Mouse (Mus musculus) ovary, adult 2 months (tissue): ENCODE measurements around the gene Tes3-ps. TPM values are rescaled to one million over a fixed set of nuclear protein-coding genes. Genes with fewer than 3 reads are reported as not detected.

Source experiments
- polyA plus RNA-seq: library from polyadenylated mRNA; depleted of rRNA; stranded (reverse); fragments of >200 nt; gene quantifications from 2 replicates; pipeline ENCODE4 v1.2.3, GENCODE M21; 2012; rRNA removed

Tes3-ps gene
- not detected in 2 replicates for polyA plus RNA-seq

DNA sequence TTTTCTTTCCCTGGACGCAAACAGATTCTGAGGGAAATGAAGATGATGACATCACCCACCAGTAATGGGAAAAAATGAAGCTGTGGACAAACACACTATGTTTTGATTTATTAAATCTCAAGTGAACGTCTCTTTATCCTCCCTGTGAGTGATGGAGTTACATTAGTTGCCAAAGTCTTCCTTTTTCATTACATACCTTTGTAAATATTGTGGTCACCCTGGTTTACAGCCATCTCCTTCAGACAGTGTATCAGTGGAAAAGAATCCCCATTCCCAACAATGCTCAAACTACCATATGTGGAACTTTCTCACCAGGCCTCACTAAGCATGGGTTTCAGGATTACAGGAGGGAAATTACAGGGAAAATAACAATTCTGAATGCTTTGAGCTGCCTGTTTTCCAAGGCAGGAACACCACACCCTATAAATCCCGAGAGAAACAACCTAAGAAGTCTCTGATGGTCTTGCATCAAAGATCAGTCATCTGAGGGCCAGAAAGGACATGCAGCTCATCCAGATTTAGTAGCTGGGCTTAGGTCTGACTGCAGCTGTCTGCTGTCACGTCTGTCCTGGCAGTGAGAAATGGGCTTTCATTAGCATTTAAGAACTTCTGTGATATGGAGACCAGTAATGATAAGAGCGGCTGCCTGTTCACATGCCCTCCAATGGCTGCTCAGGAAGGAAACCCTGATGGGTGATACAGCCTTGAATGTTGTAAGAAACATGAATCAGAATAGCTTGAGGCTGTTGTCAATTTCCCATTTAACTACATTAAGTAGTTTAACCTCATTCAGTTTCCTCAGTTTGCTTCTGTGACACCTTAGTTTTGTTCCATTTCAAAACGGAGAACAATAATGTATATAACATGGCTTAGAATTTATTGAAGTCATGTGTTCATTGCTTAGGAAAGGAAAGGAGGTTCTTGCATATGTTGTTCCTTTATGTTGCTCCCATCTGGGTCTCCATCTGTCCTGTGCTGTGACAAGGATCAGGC is at the start of gene Tes3-ps:
Gene Tes3-ps, plus strand, starts transcription at position 943 of the 993 bp plus-strand sequence.

DNA sequence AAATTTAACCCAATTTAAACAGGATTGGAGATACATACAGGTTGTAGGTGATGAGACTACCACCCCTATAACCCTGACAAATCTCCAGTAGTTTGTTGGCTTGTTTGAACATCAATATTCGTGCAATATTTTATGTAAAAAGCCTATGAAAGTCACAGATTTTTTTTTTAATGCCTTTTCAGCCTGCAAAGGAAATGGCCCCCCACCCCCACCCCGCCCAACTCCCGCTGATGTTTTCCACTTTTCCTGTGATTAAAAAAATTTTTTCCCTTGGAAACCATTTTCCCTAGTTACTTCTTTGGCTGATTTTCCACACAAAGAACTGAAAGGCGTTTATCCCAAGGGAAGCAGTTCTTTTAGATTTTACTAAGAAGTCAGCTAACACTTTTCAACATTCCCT is 11.4 kb downstream of the Tes3-ps start, which contains the start of gene Ecm2:
Gene Ecm2, plus strand, starts transcription at position 301 of the 400 bp plus-strand sequence.

DNA sequence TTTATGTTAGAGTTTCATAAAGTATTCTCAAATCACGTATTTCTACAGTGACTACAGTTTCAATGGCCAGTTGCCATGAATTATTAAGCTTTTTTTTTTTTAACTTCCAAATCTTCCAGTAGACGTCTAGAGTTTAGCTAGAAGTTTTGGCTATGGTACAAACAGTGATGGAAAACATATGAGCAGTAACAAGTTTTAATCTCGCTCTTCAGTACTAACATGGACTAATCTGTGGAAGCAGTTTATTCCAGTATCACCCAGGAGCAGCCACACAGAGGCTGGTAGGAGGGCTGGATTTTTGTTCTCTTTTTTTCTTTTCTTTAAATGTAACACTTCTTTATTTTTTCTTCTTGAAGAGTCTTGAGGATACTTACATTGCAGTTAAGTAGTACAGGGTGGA is 51.2 kb downstream of the Tes3-ps start, which contains the start of gene Aspn:
Gene Aspn, plus strand, starts transcription at position 165 of the 400 bp plus-strand sequence.

Other genes with a start within 250 kb of the Tes3-ps start
- 160 and 182 TPM in 2 replicates for gene Susd3, start 244.6 kb upstream of the Tes3-ps start, polyA plus RNA-seq
- gene Fgd3, start 173.0 kb upstream of the Tes3-ps start, polyA plus RNA-seq, result 5.6 and 7.9 TPM in 2 replicates
- gene Bicd2, start 151.7 kb upstream of the Tes3-ps start, polyA plus RNA-seq, result 39.9 and 43.6 TPM in 2 replicates
- gene Ippk, start 72.1 kb upstream of the Tes3-ps start, polyA plus RNA-seq, result 7.1 and 8.3 TPM in 2 replicates
- gene Ecm2, start 11.5 kb downstream of the Tes3-ps start, polyA plus RNA-seq, result 1.7 and 2.7 TPM in 2 replicates
- 0.63 and 0.67 TPM in 2 replicates for gene Aspn, start 51.1 kb downstream of the Tes3-ps start, polyA plus RNA-seq
- gene Omd, start 89.1 kb downstream of the Tes3-ps start, polyA plus RNA-seq, result 0.47 and 0.49 TPM in 2 replicates
- 16.0 and 21.2 TPM in 2 replicates for gene Ogn, start 114.7 kb downstream of the Tes3-ps start, polyA plus RNA-seq
- gene Cenpp, start 159.5 kb downstream of the Tes3-ps start, polyA plus RNA-seq, result 0.60 and 1.1 TPM in 2 replicates
- gene Nol8, start 159.8 kb downstream of the Tes3-ps start, polyA plus RNA-seq, result 0.63 and 0.66 TPM in 2 replicates
- 20.5 and 25.5 TPM in 2 replicates for gene Iars, start 188.8 kb downstream of the Tes3-ps start, polyA plus RNA-seq